Mouse (Mus musculus) spleen, adult 2 months (tissue): ENCODE measurements around the gene Sfxn2. TPM values are rescaled to one million over a fixed set of nuclear protein-coding genes. Genes with fewer than 3 reads are reported as not detected.

Experiments
- DNase-seq, 2 experiments: peaks; one replicate each; pipeline versions ENCODE4 v3.0.0 to v3.0.0-alpha.2; 2012 to 2021; ENCODE audit warnings: low spot score in 2 of 2, low read depth in 1 of 2
- H3K27ac ChIP-seq: fragments of 200-500 bp; 2 replicates; pipeline ENCODE4 v1.5.1; 2012; ENCODE audit warnings: low read length, inconsistent platforms; ENCODE audit not compliant: insufficient read depth
- H3K27me3 ChIP-seq: fragments of 200-500 bp; 2 replicates; pipeline ENCODE4 v1.6.1; 2012; ENCODE audit warnings: mild to moderate bottlenecking, moderate library complexity, low read length, inconsistent platforms; ENCODE audit not compliant: control insufficient read depth, insufficient read depth
- H3K36me3 ChIP-seq: fragments of 200-500 bp; 2 replicates; pipeline ENCODE4 v1.6.1; 2012; ENCODE audit warnings: mild to moderate bottlenecking, low read length, inconsistent platforms; ENCODE audit not compliant: control insufficient read depth, insufficient read depth
- H3K4me1 ChIP-seq: fragments of 200-500 bp; 2 replicates; pipeline ENCODE4 v1.6.1; 2011; ENCODE audit warnings: inconsistent platforms; ENCODE audit not compliant: control insufficient read depth, insufficient read depth, insufficient read length
- H3K4me3 ChIP-seq: fragments of 200-500 bp; 2 replicates; pipeline ENCODE4 v1.5.1; 2011; ENCODE audit warnings: mild to moderate bottlenecking, inconsistent platforms; ENCODE audit not compliant: insufficient read depth, insufficient read length; ENCODE audit errors: extremely low read depth
- CTCF ChIP-seq: fragments of 200-500 bp; IDR thresholded peaks from 2 replicates; pipeline ENCODE4 v1.5.1; 2011; ENCODE audit warnings: mild to moderate bottlenecking, inconsistent platforms; ENCODE audit not compliant: insufficient read depth, insufficient read length, insufficient replicate concordance; ENCODE audit errors: extremely low read depth
- POLR2A ChIP-seq: fragments of 200-500 bp; IDR thresholded peaks from 2 replicates; pipeline ENCODE4 v1.6.1; 2011; ENCODE audit warnings: low read depth, low read length, inconsistent platforms
- WGBS: fragments of 180-500 bp; shearing (Covaris S2); methylation state at CpG from one replicate; pipeline ENCODE4 v1.1.7; 2018; 5-methylcytosine and 5-hydroxymethylcytosine counted together
- polyA plus RNA-seq: library from polyadenylated mRNA; depleted of rRNA; stranded (reverse); fragments of >200 nt; gene quantifications from 2 replicates; pipeline ENCODE4 v1.2.3, GENCODE M21; 2012

Gene Sfxn2
- polyA plus RNA-seq, 1 experiment: 3.2 TPM

- Histone ChIP-seq H3K27me3 (no peaks in the 10 kb centered on the region), H3K4me1 (0 out of 2 replicates have a peak, but pooled peaks cover 4% of the 10 kb centered on the region), H3K4me3 (no peak overlapping the region), H3K27ac (no peak overlapping the region), H3K36me3 (peaks cover 6% of the 10 kb centered on the region; the same call in 1 of the 2 replicates)
- WGBS: 93% methylated on average over 12 of the region's 12 CpGs
- no peak for TF ChIP-seq CTCF
- no peak for TF ChIP-seq POLR2A
- DNase-seq: no peak
These were observed 51.9 kb downstream of the Sfxn2 start for GRCm38 (mm10) chr19:46625015-46625414.

GRCm38 (mm10) chr19:46625519-46625918 lies 52.4 kb downstream of the Sfxn2 start:
- 0 out of 2 replicates have a peak, but pooled peaks cover 2% of the 10 kb centered on the region for H3K4me1 ChIP-seq
- DNase-seq: no peak
- H3K4me3 ChIP-seq: no peak overlapping the region
- no peak for TF ChIP-seq CTCF
- TF ChIP-seq POLR2A: no peak
- H3K27me3 ChIP-seq: no peaks in the 10 kb centered on the region
- peaks cover 6% of the 10 kb centered on the region; the same call in 1 of the 2 replicates for H3K36me3 ChIP-seq
- WGBS: 86% methylated on average over 10 of the region's 10 CpGs
- no peak overlapping the region for H3K27ac ChIP-seq

DNA sequence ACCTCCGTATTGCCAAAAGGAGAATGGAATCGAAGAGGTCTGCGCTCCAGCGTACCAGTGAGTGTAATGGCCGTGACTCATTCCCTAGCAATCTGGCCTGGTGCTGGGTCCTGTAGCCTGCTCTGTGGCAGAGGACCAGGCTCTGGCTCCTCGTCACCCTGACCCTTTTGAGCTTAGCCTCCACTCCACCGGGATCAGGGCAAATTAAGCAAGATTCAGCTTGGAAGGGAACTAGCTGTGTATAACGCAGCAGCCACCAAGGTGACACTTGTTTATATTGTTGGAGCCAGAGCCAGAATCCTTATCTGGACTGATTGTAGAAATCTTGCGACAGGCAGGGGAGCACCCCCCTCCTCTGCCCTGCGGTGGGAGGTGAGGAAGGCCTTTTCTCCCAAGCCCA lies 55.2 kb downstream of the Sfxn2 start:
- Histone ChIP-seq H3K4me1 (no peaks in the 10 kb centered on the region), H3K27me3 (no peaks in the 10 kb centered on the region), H3K27ac (no peak overlapping the region), H3K36me3 (peaks cover 6% of the 10 kb centered on the region; the same call in 1 of the 2 replicates), H3K4me3 (no peak overlapping the region)
- DNase-seq: no peak
- 94% methylated on average over 10 of the region's 10 CpGs for WGBS
- TF ChIP-seq CTCF: no peak
- TF ChIP-seq POLR2A: no peak

DNA sequence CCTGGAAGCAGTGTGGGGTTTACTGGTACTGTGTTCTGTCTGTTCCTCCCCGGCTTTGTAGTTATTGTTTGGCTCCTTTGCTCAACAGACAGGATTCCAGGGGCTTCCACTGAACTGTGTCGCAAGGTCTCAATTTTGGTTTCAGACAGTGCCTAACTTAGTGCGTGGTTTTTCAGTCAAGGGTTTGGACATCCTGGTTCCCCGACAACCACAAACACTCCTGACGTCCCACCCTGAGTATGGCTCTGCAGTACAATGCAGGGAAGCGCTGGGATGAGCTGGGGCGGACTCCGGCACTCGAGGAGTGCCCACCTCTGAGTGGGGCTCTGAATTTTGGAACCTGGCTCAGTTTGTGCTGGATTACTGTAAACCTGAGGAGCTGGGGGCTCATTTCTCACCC lies 56.6 kb downstream of the Sfxn2 start:
- DNase-seq: no peak
- H3K36me3 ChIP-seq: peaks cover 6% of the 10 kb centered on the region; the same call in 1 of the 2 replicates
- no peaks in the 10 kb centered on the region for H3K27me3 ChIP-seq
- H3K4me3 ChIP-seq: no peak overlapping the region
- 63% methylated on average over 9 of the region's 9 CpGs for WGBS
- no peaks in the 10 kb centered on the region for H3K4me1 ChIP-seq
- TF ChIP-seq POLR2A (no peak), CTCF (no peak)
- no peak overlapping the region for H3K27ac ChIP-seq

GRCm38 (mm10) chr19:46631637-46632036 lies 58.5 kb downstream of the Sfxn2 start:
- DNase-seq: no peak
- Histone ChIP-seq H3K4me3 (no peak overlapping the region), H3K4me1 (no peaks in the 10 kb centered on the region), H3K27me3 (no peaks in the 10 kb centered on the region), H3K36me3 (peaks cover 3% of the 10 kb centered on the region; the same call in 1 of the 2 replicates), H3K27ac (no peak overlapping the region)
- WGBS: 95% methylated on average over 9 of the region's 9 CpGs
- TF ChIP-seq CTCF: no peak
- TF ChIP-seq POLR2A: no peak

DNA sequence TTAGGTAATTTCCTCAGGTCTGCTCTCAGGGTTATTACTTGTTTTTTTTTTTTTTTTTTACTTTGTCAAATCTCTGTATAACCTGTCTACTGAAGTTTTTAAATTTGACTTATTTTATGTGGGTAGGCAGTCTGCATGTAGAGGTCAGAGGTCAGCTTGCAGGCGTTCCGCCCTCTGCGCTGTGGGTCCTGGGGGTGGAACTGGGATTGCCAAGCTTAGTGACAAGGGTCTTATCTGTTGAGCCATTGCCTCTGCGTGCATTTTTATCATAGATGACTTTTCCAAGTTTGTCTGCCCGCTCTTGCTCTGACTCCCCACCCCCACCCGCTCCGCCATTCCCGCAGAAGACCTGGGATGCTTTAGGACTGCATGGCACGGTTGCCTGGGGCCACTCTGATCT lies 62.6 kb downstream of the Sfxn2 start:
- H3K4me1 ChIP-seq: no peaks in the 10 kb centered on the region
- H3K27ac ChIP-seq: no peak overlapping the region
- TF ChIP-seq POLR2A: no peak
- TF ChIP-seq CTCF: no peak
- no peaks in the 10 kb centered on the region for H3K27me3 ChIP-seq
- 87% methylated on average over 9 of the region's 9 CpGs for WGBS
- DNase-seq: no peak
- H3K36me3 ChIP-seq: no peaks in the 10 kb centered on the region; the same call in 1 of the 2 replicates
- H3K4me3 ChIP-seq: no peak overlapping the region

DNA sequence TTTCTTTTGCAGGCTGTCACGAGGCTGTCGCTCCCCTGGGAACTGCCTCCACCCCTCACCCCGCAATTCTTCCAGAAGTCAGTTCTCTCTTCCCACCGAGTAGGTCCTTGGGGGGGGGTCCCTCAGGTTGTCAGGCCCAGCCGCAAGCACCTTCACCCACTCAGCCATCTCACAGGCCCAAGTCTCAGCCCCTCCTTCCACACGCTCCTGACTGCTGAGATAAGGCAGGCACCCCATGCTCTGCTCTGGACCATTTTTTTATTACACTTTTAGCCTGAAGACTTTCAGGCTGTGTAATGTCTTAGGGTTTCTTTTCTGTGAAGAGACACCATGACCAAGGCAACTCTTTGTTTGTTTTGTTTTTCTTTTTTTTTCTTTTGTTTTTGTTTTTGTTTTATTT lies 64.4 kb downstream of the Sfxn2 start:
- no peak for DNase-seq
- no peaks in the 10 kb centered on the region; the same call in 1 of the 2 replicates for H3K36me3 ChIP-seq
- no peak overlapping the region for H3K27ac ChIP-seq
- WGBS: 89% methylated on average over 6 of the region's 6 CpGs
- H3K4me3 ChIP-seq: no peak overlapping the region
- H3K27me3 ChIP-seq: no peaks in the 10 kb centered on the region
- no peaks in the 10 kb centered on the region; the same call in 1 of the 2 replicates for H3K4me1 ChIP-seq
- no peak for TF ChIP-seq CTCF
- TF ChIP-seq POLR2A: no peak
